Mouse (Mus musculus): ENCODE results near the gene Scin.

DNA sequence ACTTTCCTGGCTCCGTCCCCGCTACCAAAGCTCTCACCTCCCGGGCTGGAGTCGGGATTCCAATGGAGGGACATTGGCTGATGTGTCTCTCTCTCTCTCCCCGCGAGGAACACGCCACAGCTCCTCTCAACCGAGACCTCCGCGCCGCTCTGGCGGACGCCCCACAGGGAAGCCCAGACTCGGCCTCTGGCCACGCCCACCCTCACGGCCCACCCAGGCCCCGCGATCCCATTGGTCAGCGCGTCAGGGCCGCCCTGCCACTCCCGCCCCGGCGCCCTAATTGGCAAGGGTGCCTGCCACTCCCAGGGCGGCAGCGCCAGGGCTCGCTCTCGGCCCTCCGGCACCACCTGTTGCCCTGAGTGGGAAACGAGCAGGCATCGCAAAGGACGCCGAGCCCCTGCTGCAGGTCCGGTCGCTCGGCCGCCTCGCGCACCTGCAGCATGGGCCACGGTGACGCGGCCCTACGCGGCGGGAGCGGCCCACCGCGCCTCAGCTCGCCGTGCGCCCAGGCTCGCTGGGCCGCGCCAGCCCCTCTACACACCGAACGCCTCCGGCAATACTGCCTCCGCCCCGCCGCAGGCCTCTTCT lies 96.7 kb downstream of the Scin start:
- 0 out of 2 replicates have a peak, but pooled peaks have one; percentile 7 for TF ChIP-seq CTCF (IDR thresholded peaks at IDR 0.05; ENCODE audit: borderline replicate concordance, insufficient read depth, low read depth, low read length)
- peak; percentile 51; the same call in 1 of the 2 replicates for TF ChIP-seq POLR2A (IDR thresholded peaks at IDR 0.05; ENCODE audit: borderline replicate concordance, insufficient read depth, low read length)

All from cerebellum, adult 2 months (tissue).